Mouse (Mus musculus) heart, postnatal 10 days (tissue): ENCODE data around the gene Qars. TPM values are rescaled to one million over a fixed set of nuclear protein-coding genes. Genes with fewer than 3 reads are reported as not detected.

ENCODE experiments used
- DNase-seq, 2 experiments: peaks; one replicate each; pipeline ENCODE4 v3.0.0; 2021
- intact Hi-C: fragments of 180-260 bp; cut with DNase I; formaldehyde crosslinking; loops from one replicate; pipeline ENCODE4 v1.15.1; 2025
- total RNA-seq, 2 experiments: library from RNA; stranded (reverse); gene quantifications; 2 replicates each; pipeline ENCODE4 v1.2.3; 2021

Qars gene
- total RNA-seq: 10 to 100 TPM; 84.4 to 86.3 TPM

- peak; percentile 96 for DNase-seq
- intact Hi-C loops: loop anchor here (2.0 kb wide), 1 partner anchor 15 kb away; no protein-coding TSS in a partner anchor
These were observed at the start of gene Qars for GRCm38 (mm10) chr9:108507619-108508434. Qars (plus strand) TSS chr9:108507706.

GRCm38 (mm10) chr9:108459939-108460318, 47.6 kb upstream of the Qars start:
- DNase-seq: no peak
- intact Hi-C loops: loop anchor here (2.0 kb wide), 1 partner anchor 19 kb away; the partner anchor contains the start of gene Lamb2

GRCm38 (mm10) chr9:108460319-108461178, 47.0 kb upstream of the Qars start, which contains the start of gene Ccdc71:
Ccdc71 (plus strand) TSS chr9:108460527.
- intact Hi-C loops: loop anchor here (2.0 kb wide), 1 partner anchor 18 kb away; the partner anchor contains the start of gene Lamb2
- peak; percentile 87 to 92 for DNase-seq

- DNase-seq: no peak
- intact Hi-C loops: loop anchor here (2.0 kb wide), 1 partner anchor 18 kb away; the partner anchor contains the start of gene Lamb2
These were observed 46.3 kb upstream of the Qars start, which contains the start of gene Klhdc8b for GRCm38 (mm10) chr9:108461181-108461631. Klhdc8b (minus strand) TSS chr9:108461581.

GRCm38 (mm10) chr9:108461675-108462074, 45.8 kb upstream of the Qars start:
- DNase-seq: no peak
- intact Hi-C loops: loop anchor here (2.0 kb wide), 1 partner anchor 17 kb away; the partner anchor contains the start of gene Lamb2

GRCm38 (mm10) chr9:108462192-108462591, 45.3 kb upstream of the Qars start:
- DNase-seq: peak; percentile 59 to 64
- intact Hi-C loops: no loop called here

- DNase-seq: no peak
- intact Hi-C loops: no loop called here
These were observed 43.8 kb upstream of the Qars start for GRCm38 (mm10) chr9:108463713-108464112.

GRCm38 (mm10) chr9:108466219-108466618, 41.3 kb upstream of the Qars start:
- intact Hi-C loops: no loop called here
- no peak for DNase-seq

GRCm38 (mm10) chr9:108469430-108469829, 38.1 kb upstream of the Qars start:
- intact Hi-C loops: no loop called here
- no peak for DNase-seq

GRCm38 (mm10) chr9:108469845-108470244, 37.7 kb upstream of the Qars start:
- no peak for DNase-seq
- intact Hi-C loops: no loop called here

- intact Hi-C loops: no loop called here
- no peak for DNase-seq
These were observed 33.0 kb upstream of the Qars start for GRCm38 (mm10) chr9:108474528-108474927.

- intact Hi-C loops: loop anchor here (2.0 kb wide), 1 partner anchor 18 kb away; the partner anchor contains the start of genes Ccdc71 and Klhdc8b
- peak; percentile 93 to 94 for DNase-seq
These were observed 28.8 kb upstream of the Qars start for GRCm38 (mm10) chr9:108478638-108479156.

GRCm38 (mm10) chr9:108479241-108479640, 28.3 kb upstream of the Qars start:
- intact Hi-C loops: loop anchor here (2.0 kb wide), 1 partner anchor 18 kb away; the partner anchor contains the start of genes Ccdc71 and Klhdc8b
- DNase-seq: no peak

GRCm38 (mm10) chr9:108479721-108480351, 27.7 kb upstream of the Qars start, which contains the start of gene Lamb2:
Lamb2 (plus strand) TSS chr9:108479736.
- intact Hi-C loops: loop anchor here (2.0 kb wide), 1 partner anchor 19 kb away; the partner anchor contains the start of genes Ccdc71 and Klhdc8b

GRCm38 (mm10) chr9:108480813-108481519, 26.5 kb upstream of the Qars start:
- peak; percentile 37 to 38 for DNase-seq
- intact Hi-C loops: no loop called here

More at GRCm38 (mm10) chr9:108479721-108480351, 27.7 kb upstream of the Qars start, which contains the start of gene Lamb2:
- peak; percentile 80 to 81 for DNase-seq

GRCm38 (mm10) chr9:108481520-108482210, 25.8 kb upstream of the Qars start:
- intact Hi-C loops: no loop called here
- DNase-seq: peak; percentile 61 to 75

GRCm38 (mm10) chr9:108483051-108483790, 24.3 kb upstream of the Qars start:
- intact Hi-C loops: no loop called here

GRCm38 (mm10) chr9:108484021-108484420, 23.5 kb upstream of the Qars start:
- no peak for DNase-seq

More at GRCm38 (mm10) chr9:108483051-108483790, 24.3 kb upstream of the Qars start:
- no peak for DNase-seq

More at GRCm38 (mm10) chr9:108484021-108484420, 23.5 kb upstream of the Qars start:
- intact Hi-C loops: no loop called here
